Mouse (Mus musculus) forebrain, embryonic 14.5 days (tissue): ENCODE measurements around the gene Trim80. TPM values are rescaled to one million over a fixed set of nuclear protein-coding genes. Genes with fewer than 3 reads are reported as not detected.
"Not testable (repeated sequence)": the region's sequence is repeated elsewhere in the genome, so short reads cannot be mapped to it uniquely, and the experiment has no call there.

Source experiments
- ATAC-seq: fragments of 200-750 bp; cut with Nextera tagmentation; 2 replicates; pipeline ENCODE4 v1.8.0; 2017; ENCODE audit warnings: mild to moderate bottlenecking, moderate library complexity
- DNase-seq: peaks from one replicate; pipeline ENCODE4 v3.0.0-alpha.2; 2015; ENCODE audit warnings: low spot score
- H3K27ac ChIP-seq: fragments of 300-500 bp; sonication (generic); 2 replicates; pipeline ENCODE4 v1.5.1; 2014; ENCODE audit warnings: low read depth, mild to moderate bottlenecking, control low read depth, low read length, moderate library complexity
- H3K27me3 ChIP-seq: fragments of 300-500 bp; sonication (generic); replicated peaks from 2 replicates; pipeline ENCODE4 v1.6.1; 2014; ENCODE audit warnings: low read length, control low read depth, mixed read lengths; ENCODE audit not compliant: control insufficient read depth, insufficient read depth
- H3K36me3 ChIP-seq: fragments of 300-500 bp; sonication (generic); 2 replicates; pipeline ENCODE4 v1.6.1; 2014; ENCODE audit warnings: low read length, control low read depth; ENCODE audit not compliant: control insufficient read depth, insufficient read depth
- H3K4me1 ChIP-seq: fragments of 300-500 bp; sonication (generic); 2 replicates; pipeline ENCODE4 v1.6.1; 2014; ENCODE audit warnings: antibody characterized with exemption, low read length, control low read depth; ENCODE audit not compliant: control insufficient read depth, insufficient read depth
- H3K4me2 ChIP-seq: fragments of 300-500 bp; sonication (generic); 2 replicates; pipeline ENCODE4 v1.6.1; 2014; ENCODE audit warnings: mild to moderate bottlenecking, control low read depth, low read length
- H3K4me3 ChIP-seq: fragments of 300-500 bp; sonication (generic); 2 replicates; pipeline ENCODE4 v1.5.1; 2014; ENCODE audit warnings: low read depth, low read length, control low read depth
- H3K9ac ChIP-seq: fragments of 300-500 bp; sonication (generic); 2 replicates; pipeline ENCODE4 v1.6.1; 2014; ENCODE audit warnings: mild to moderate bottlenecking, low read length, control low read depth, moderate library complexity
- H3K9me3 ChIP-seq: fragments of 300-500 bp; sonication (generic); replicated peaks from 2 replicates; pipeline ENCODE4 v1.6.1; 2016; ENCODE audit warnings: low read length, control low read depth, mixed read lengths; ENCODE audit not compliant: control insufficient read depth
- WGBS: fragments of 180-500 bp; shearing (Covaris S2); extraction: QIAGEN DNeasy Blood & Tissue Kit; methylation state at CpG from one replicate; pipeline ENCODE4 v1.1.7; 2014; 5-methylcytosine and 5-hydroxymethylcytosine counted together
- polyA plus RNA-seq: library from polyadenylated mRNA; unstranded; fragments of >200 nt; fragmentation: Nextera tagmentation; extraction: Ambion mirVana; gene quantifications from 2 replicates; pipeline ENCODE4 v1.2.1, GENCODE M21; 2014

The Trim80 gene
- polyA plus RNA-seq, 1 experiment from 2014 or later, result not detected

- H3K9ac ChIP-seq, result no peak overlapping the region
- H3K27me3 ChIP-seq, result no peaks in the 10 kb centered on the region
- H3K9me3 ChIP-seq, result no peaks in the 10 kb centered on the region
- H3K27ac ChIP-seq, result no peak overlapping the region
- ATAC-seq (no peak), DNase-seq (no peak)
- H3K4me1 ChIP-seq, result no peaks in the 10 kb centered on the region
- no peak overlapping the region for H3K4me3 ChIP-seq
- H3K4me2 ChIP-seq, result no peak overlapping the region
- 84% methylated on average over 11 of the region's 11 CpGs for WGBS
- H3K36me3 ChIP-seq, result no peaks in the 10 kb centered on the region
Measured at GRCm38 (mm10) chr11:115463397-115463796, 23.1 kb downstream of the Trim80 start.

GRCm38 (mm10) chr11:115464851-115465250, 24.5 kb downstream of the Trim80 start:
- no peaks in the 10 kb centered on the region for H3K4me1 ChIP-seq
- no peaks in the 10 kb centered on the region for H3K36me3 ChIP-seq
- H3K27ac ChIP-seq, result no peak overlapping the region
- H3K4me3 ChIP-seq, result no peak overlapping the region
- DNase-seq, result no peak
- ATAC-seq, result no peak
- no peak overlapping the region for H3K9ac ChIP-seq
- no peaks in the 10 kb centered on the region for H3K27me3 ChIP-seq
- no peak overlapping the region for H3K4me2 ChIP-seq
- no peaks in the 10 kb centered on the region for H3K9me3 ChIP-seq
- WGBS, result 91% methylated on average over 8 of the region's 8 CpGs

GRCm38 (mm10) chr11:115467217-115467618, 26.9 kb downstream of the Trim80 start:
- Histone ChIP-seq H3K9me3 (no peaks in the 10 kb centered on the region), H3K4me2 (no peak overlapping the region), H3K36me3 (no peaks in the 10 kb centered on the region), H3K4me1 (no peaks in the 10 kb centered on the region), H3K27ac (no peak overlapping the region), H3K4me3 (no peak overlapping the region), H3K27me3 (no peaks in the 10 kb centered on the region), H3K9ac (no peak overlapping the region)
- no peak for DNase-seq
- 53% methylated on average over 4 of the region's 4 CpGs for WGBS
- ATAC-seq, result no peak

- no peak overlapping the region for H3K9ac ChIP-seq
- 86% methylated on average over 7 of the region's 7 CpGs for WGBS
- H3K4me3 ChIP-seq, result no peak overlapping the region
- H3K27me3 ChIP-seq, result no peaks in the 10 kb centered on the region
- DNase-seq (no peak), ATAC-seq (no peak)
- H3K4me2 ChIP-seq, result no peak overlapping the region
- no peaks in the 10 kb centered on the region for H3K9me3 ChIP-seq
- H3K27ac ChIP-seq, result no peak overlapping the region
- peaks cover 17% of the 10 kb centered on the region for H3K4me1 ChIP-seq
- H3K36me3 ChIP-seq, result no peaks in the 10 kb centered on the region
Measured at GRCm38 (mm10) chr11:115472183-115472582, 31.8 kb downstream of the Trim80 start.

- Histone ChIP-seq H3K9ac (no peak overlapping the region), H3K4me3 (no peak overlapping the region), H3K36me3 (no peaks in the 10 kb centered on the region), H3K27ac (no peak overlapping the region), H3K9me3 (no peaks in the 10 kb centered on the region), H3K27me3 (no peaks in the 10 kb centered on the region), H3K4me2 (no peak overlapping the region), H3K4me1 (peaks cover 18% of the 10 kb centered on the region)
- peak; percentile 97 for DNase-seq
- ATAC-seq, result peak; percentile 30; the same call in 1 of the 2 replicates
- WGBS, result 31% methylated on average over 15 of the region's 15 CpGs
Measured at GRCm38 (mm10) chr11:115473626-115474275, 33.4 kb downstream of the Trim80 start.

- Histone ChIP-seq H3K4me3 (peak within 1 kb of the TSS; percentile 65), H3K9me3 (no peaks in the 10 kb centered on the region), H3K27me3 (no peaks in the 10 kb centered on the region), H3K4me2 (peak within 1 kb of the TSS; percentile 95), H3K4me1 (peaks cover 18% of the 10 kb centered on the region), H3K27ac (peak within 1 kb of the TSS; percentile 74), H3K9ac (peak within 1 kb of the TSS; percentile 66), H3K36me3 (no peaks in the 10 kb centered on the region)
- 2% methylated on average over 26 of the region's 26 CpGs for WGBS
- peak; percentile 99 for ATAC-seq
- DNase-seq, result peak; percentile 98
Measured at GRCm38 (mm10) chr11:115475025-115475757, 34.8 kb downstream of the Trim80 start, which contains the start of gene Armc7. TSS of gene Armc7 (plus strand) at chr11:115475667.

GRCm38 (mm10) chr11:115475758-115476237, 35.5 kb downstream of the Trim80 start:
- Histone ChIP-seq H3K4me1 (peaks cover 18% of the 10 kb centered on the region), H3K9me3 (no peaks in the 10 kb centered on the region), H3K27me3 (no peaks in the 10 kb centered on the region), H3K4me3 (peak overlapping the region; percentile 65), H3K36me3 (no peaks in the 10 kb centered on the region), H3K27ac (0 out of 2 replicates have a peak overlapping the region, but pooled peaks have one; percentile 0), H3K9ac (peak overlapping the region; percentile 66), H3K4me2 (peak overlapping the region; percentile 95)
- 5% methylated on average over 28 of the region's 28 CpGs for WGBS
- DNase-seq, result no peak
- no peak; the same call in 1 of the 2 replicates for ATAC-seq

GRCm38 (mm10) chr11:115476630-115477029, 36.3 kb downstream of the Trim80 start:
- Histone ChIP-seq H3K4me1 (peaks cover 18% of the 10 kb centered on the region), H3K9ac (peak overlapping the region; percentile 66), H3K4me3 (peak overlapping the region; percentile 65), H3K4me2 (peak overlapping the region; percentile 95)
- not testable (repeated sequence) for H3K27ac ChIP-seq, DNase-seq, H3K9me3 ChIP-seq, H3K36me3 ChIP-seq, ATAC-seq, H3K27me3 ChIP-seq
- WGBS, result 79% methylated on average over 4 of the region's 4 CpGs

GRCm38 (mm10) chr11:115477388-115477787, 37.0 kb downstream of the Trim80 start:
- not testable (repeated sequence) for H3K4me3 ChIP-seq, H3K36me3 ChIP-seq, H3K4me2 ChIP-seq, H3K9ac ChIP-seq, DNase-seq, H3K27ac ChIP-seq, H3K9me3 ChIP-seq, H3K27me3 ChIP-seq, ATAC-seq
- H3K4me1 ChIP-seq, result peaks cover 18% of the 10 kb centered on the region
- WGBS, result 90% methylated on average over 7 of the region's 7 CpGs
